Mouse (Mus musculus) layer of hippocampus, postnatal 25 days (tissue): ENCODE data around the gene Theg. TPM values are rescaled to one million over a fixed set of nuclear protein-coding genes. Genes with fewer than 3 reads are reported as not detected.

Source experiments
- DNase-seq, 2 experiments: peaks; one replicate each; pipeline ENCODE4 v3.0.0; 2022; ENCODE audit warnings: mixed read lengths in 2 of 2, low spot score in 1 of 2; ENCODE audit errors: extremely low spot score in 1 of 2
- total RNA-seq, 2 experiments: library from RNA; stranded (reverse); gene quantifications; 2 replicates each; pipeline ENCODE4 v1.2.3; 2021

Theg gene
- total RNA-seq, result under 1 TPM in 1 of 2 experiments, not detected in 1; 0.44 TPM

- no peak for DNase-seq
Measured at GRCm38 (mm10) chr10:79587061-79587751, at the start of gene Theg. Gene Theg (minus strand): TSS chr10:79587331.

GRCm38 (mm10) chr10:79636287-79636686 lies 49.2 kb upstream of the Theg start:
- DNase-seq, result no peak

GRCm38 (mm10) chr10:79633006-79633777 lies 46.1 kb upstream of the Theg start:
- no peak for DNase-seq

GRCm38 (mm10) chr10:79631432-79631831 lies 44.3 kb upstream of the Theg start:
- DNase-seq, result peak in 1 of 2 experiments; percentile 41

GRCm38 (mm10) chr10:79628377-79628776 lies 41.2 kb upstream of the Theg start:
- no peak for DNase-seq

- no peak for DNase-seq
Measured at GRCm38 (mm10) chr10:79626156-79626555, 39.0 kb upstream of the Theg start.

- DNase-seq, result no peak
Measured at GRCm38 (mm10) chr10:79625398-79625797, 38.3 kb upstream of the Theg start.

GRCm38 (mm10) chr10:79623950-79624349 lies 36.8 kb upstream of the Theg start:
- no peak for DNase-seq

- no peak for DNase-seq
Measured at GRCm38 (mm10) chr10:79616376-79616775, 29.2 kb upstream of the Theg start.

- DNase-seq, result no peak
Measured at GRCm38 (mm10) chr10:79615860-79616259, 28.7 kb upstream of the Theg start.

- DNase-seq, result no peak
Measured at GRCm38 (mm10) chr10:79614305-79614643, 27.1 kb upstream of the Theg start.

GRCm38 (mm10) chr10:79613578-79614304 lies 26.6 kb upstream of the Theg start, which contains the start of gene C2cd4c:
Gene C2cd4c (minus strand): TSS chr10:79614025.
- DNase-seq, result peak; percentile 59 to 70

GRCm38 (mm10) chr10:79612192-79613135 lies 25.3 kb upstream of the Theg start:
- no peak for DNase-seq

- DNase-seq, result no peak
Measured at GRCm38 (mm10) chr10:79611296-79611695, 24.2 kb upstream of the Theg start.

GRCm38 (mm10) chr10:79609276-79609675 lies 22.1 kb upstream of the Theg start:
- no peak for DNase-seq

- DNase-seq, result no peak
Measured at GRCm38 (mm10) chr10:79607892-79608291, 20.8 kb upstream of the Theg start.

GRCm38 (mm10) chr10:79606537-79606936 lies 19.4 kb upstream of the Theg start:
- no peak for DNase-seq

- no peak for DNase-seq
Measured at GRCm38 (mm10) chr10:79597936-79598230, 10.8 kb upstream of the Theg start.

GRCm38 (mm10) chr10:79597051-79597935 lies 10.2 kb upstream of the Theg start:
- no peak for DNase-seq
